Mouse (Mus musculus) small intestine, adult 2 months (tissue): ENCODE results near the gene Tac4.

ENCODE experiments used
- CTCF ChIP-seq: fragments of 200-500 bp; IDR thresholded peaks from 2 replicates; pipeline ENCODE4 v1.5.1; 2012; ENCODE audit warnings: low read depth, mild to moderate bottlenecking, control low read depth, inconsistent platforms, low read length, moderate library complexity, mixed read lengths; ENCODE audit not compliant: insufficient replicate concordance, insufficient read length; ENCODE audit errors: extremely low read depth
- POLR2A ChIP-seq: fragments of 200-500 bp; IDR thresholded peaks from 2 replicates; pipeline ENCODE4 v1.6.1; 2012; ENCODE audit warnings: low read depth, mild to moderate bottlenecking, control low read depth, inconsistent platforms, low read length, moderate library complexity

GRCm38 (mm10) chr11:95276056-95276455 lies 14.7 kb downstream of the Tac4 start:
- TF ChIP-seq POLR2A = no peak
- no peak for TF ChIP-seq CTCF
